Mouse (Mus musculus): ENCODE measurements around the gene Rhox3a.
"Not testable (repeated sequence)": the region's sequence is repeated elsewhere in the genome, so short reads cannot be mapped to it uniquely, and the experiment has no call there.

GRCm38 (mm10) chrX:37244676-37245075 lies 5.0 kb upstream of the Rhox3a start, which contains the start of gene Rhox2a:
- not testable (repeated sequence) for TF ChIP-seq CTCF (IDR thresholded peaks at IDR 0.05; ENCODE audit: extremely low read depth, insufficient read depth, insufficient read length, insufficient replicate concordance); POLR2A (IDR thresholded peaks at IDR 0.05; ENCODE audit: low read depth, low read length)

Data from spleen, adult 2 months (tissue).